Mouse (Mus musculus) heart, postnatal 0 days (tissue): ENCODE measurements at regions not wholly inside any gene's neighbourhood (a gene's known extent, or its start where the extent isn't known, plus 50 kb on each side); places are given as distances from the start of the nearest gene placed in this dataset.

ENCODE experiments used
- CTCF ChIP-seq: IDR thresholded peaks from 2 replicates; pipeline ENCODE4 v1.5.1; 2016; ENCODE audit warnings: antibody characterized with exemption, control low read depth, low read depth
- EP300 ChIP-seq: IDR thresholded peaks from 2 replicates; pipeline ENCODE4 v1.6.1; 2016; ENCODE audit warnings: antibody characterized with exemption, low read depth

DNA sequence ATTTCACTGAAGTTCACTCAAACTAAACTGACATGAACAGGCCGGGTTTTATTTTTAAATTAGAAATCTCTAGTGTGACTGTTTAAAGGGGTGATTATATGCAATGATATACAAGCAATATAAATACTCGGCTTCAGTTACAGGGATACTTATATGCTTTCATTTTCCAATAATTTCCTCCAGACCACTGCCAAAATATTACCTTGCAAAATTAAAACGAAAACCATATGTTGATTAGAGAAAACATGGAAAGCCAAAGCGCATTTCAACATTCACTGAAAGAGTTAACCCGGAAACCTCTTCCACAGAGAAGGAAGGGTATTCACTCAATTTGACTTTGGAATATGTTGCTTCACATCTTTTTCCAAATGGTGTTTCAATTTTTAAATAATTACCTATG lies 242.4 kb downstream of the Fign start:
- no peak for TF ChIP-seq CTCF
- no peak for TF ChIP-seq EP300
